Mouse (Mus musculus) gastrocnemius, postnatal 10 days (tissue): ENCODE data around the gene Slc35c2. TPM values are rescaled to one million over a fixed set of nuclear protein-coding genes. Genes with fewer than 3 reads are reported as not detected.

Source experiments
- DNase-seq: peaks from one replicate; pipeline ENCODE4 v3.0.0; 2021; ENCODE audit warnings: mixed read lengths
- long read RNA-seq, 2 experiments: library from polyadenylated mRNA; stranded (forward); transcript quantifications; one replicate each; pipeline ENCODE4 v2.0.0; 2021
- total RNA-seq, 2 experiments: library from RNA; stranded (reverse); gene quantifications; 2 replicates each; pipeline ENCODE4 v1.2.3; 2021

Gene Slc35c2
- 10 to 100 TPM; 17.5 to 18.6 TPM for total RNA-seq
- long read RNA-seq, experiment 1, transcript Slc35c2-204 (10 exons, 2,008 nt): major isoform, 6 of 25 reads
- long read RNA-seq, experiment 1, partial matches to known transcripts: 4 of 25 reads
- long read RNA-seq, experiment 1, other reads (novel, unspliced or antisense): 15 of 25 reads
- long read RNA-seq, experiment 2, transcript Slc35c2-204 (10 exons, 2,008 nt): major isoform, 11 of 29 reads
- long read RNA-seq, experiment 2, partial matches to known transcripts: 5 of 29 reads
- long read RNA-seq, experiment 2, other reads (novel, unspliced or antisense): 13 of 29 reads

DNA sequence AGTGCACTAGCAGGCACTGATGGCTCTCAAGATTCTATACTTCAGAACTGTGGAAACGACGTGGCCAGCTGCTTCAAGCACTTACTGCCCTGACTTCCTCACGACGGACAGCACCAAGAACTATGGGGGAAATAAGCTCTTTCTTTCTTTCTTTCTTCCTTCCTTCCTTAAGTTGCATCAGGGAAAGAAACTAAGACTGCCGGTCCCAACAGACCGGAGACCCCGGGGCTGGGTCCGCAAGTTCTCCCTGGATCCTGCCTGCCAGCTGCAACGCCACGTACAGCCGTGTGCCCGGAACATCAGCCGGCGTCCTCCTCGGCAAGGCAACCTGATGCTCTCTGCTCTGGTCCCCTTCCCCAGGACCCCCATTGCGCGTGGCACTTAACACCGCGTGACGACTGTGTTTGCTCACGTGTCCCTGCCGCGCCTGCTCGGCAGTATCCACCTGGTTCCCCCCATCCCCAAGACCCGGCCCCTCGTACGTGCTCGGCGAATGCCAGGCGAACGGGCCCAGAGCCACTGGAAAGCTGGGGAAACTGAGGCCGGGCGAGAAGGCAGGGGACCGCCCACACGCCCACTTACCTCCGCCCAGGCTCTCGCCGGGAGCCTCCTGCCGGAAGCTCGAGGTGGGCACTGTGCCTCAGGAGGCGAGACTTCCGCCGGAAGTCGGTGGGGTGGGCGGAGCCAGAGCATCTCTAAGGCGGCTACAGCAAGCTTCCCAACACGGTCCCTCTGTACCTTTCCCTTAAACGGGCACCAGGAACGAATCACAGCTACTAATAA lies at the start of gene Slc35c2:
TSS of gene Slc35c2 (minus strand) at position 668 of the 783 bp plus-strand sequence.
- peak; percentile 94 for DNase-seq

DNA sequence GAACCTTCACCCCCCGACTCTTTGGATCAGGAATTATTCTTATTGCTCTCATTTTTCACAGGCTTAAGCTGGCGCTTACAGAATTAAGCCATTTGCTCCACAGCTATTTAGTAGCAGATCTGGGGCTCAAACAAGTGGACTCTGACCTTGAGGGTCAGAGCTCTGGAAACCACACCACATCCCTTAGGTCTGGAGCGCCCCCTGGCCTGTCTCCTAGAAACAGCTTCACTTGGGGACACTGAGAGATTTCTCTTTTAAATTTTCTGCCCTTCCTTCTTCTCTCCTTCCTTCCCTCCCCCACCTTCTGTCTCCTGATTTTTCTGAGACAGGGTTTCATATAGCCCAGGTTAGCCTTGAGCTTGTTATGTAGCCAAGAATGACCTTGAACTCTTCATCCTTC lies 49.5 kb upstream of the Slc35c2 start:
- peak; percentile 70 for DNase-seq

DNA sequence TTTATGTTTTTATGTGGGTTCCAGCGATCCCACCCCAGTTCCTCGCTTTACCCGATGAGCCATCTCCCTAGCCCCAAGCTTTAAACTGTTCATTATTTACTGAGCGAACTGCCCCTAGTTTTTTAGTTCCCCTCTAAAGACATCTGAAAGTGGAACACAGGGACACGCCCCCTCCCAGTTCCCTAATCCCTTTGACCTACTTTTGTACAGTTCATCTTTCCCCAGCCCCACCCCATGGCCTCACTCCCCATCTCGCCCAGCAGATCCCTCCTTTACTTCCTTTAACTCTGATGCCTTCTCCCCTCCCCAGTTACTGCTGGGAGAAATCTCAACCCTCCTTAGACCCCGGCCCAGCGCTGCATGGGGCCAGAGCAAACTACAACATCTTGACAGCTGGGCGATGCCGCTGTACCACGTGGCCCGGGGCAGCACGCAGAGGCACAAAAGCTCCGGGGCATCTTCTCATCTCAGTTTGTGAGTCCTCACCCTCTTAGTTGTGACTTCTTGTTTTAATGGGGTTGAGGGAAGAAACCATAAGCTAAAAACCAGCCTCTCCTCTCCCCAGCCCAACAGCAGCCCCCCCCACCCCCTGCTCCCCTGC lies 45.0 kb upstream of the Slc35c2 start:
- no peak for DNase-seq

DNA sequence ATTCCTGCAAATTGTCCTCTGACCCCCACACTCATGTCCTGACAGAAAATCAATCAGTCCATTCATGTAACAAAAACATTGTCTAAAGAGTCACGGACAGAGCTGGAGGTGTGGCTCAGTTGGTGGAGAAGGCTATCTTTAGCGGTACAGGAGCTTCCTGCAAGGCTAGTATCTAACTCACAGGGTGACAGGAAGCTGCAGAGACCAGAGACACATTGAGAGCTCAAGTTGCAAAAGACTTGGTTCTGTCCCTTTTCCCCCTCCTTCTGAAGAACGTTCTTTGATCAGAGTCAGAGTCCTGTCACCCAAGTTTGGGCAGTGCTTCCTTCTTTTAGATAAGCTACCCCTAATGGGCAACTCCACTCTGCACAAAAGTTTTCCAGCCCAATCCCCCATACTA lies 42.0 kb upstream of the Slc35c2 start:
- DNase-seq: no peak

DNA sequence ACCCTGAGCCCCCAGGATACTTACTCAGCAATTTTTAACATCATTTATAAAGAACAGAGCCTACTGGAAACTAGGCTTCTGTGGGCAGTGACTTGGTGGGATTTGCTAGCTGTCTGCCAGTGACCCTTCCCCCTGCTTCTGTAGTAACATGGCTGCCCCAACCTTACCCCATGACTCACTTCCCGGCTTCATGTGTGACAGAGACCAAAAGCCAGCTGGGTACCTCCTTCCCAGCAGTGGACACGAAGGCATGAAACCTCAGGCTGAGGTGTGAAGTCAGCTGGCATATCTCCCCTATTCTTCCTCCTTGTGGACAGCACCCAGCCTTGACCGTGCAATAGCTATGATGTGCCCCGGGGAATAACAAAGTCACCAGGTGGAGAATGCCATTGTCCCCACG lies 41.1 kb upstream of the Slc35c2 start:
- DNase-seq: no peak

DNA sequence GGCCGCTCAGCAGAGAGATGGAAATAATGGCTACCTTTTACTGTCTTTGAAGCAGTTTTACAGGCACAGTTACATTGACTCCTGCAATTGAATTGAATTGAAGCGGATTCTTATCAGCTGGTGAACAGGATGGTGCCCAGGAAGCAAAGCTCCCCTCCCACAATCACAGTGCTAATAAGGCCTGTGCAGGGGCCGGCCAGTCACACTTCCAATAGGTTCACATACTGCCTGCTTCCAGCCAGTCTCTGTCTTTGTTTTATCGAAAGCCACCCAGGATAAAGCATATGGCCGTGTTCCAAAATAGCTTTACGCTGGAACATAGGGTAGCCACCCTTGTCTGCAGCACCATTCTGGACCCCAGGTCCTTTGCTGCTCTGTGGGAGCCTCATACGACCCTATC lies 39.7 kb upstream of the Slc35c2 start:
- DNase-seq: no peak

DNA sequence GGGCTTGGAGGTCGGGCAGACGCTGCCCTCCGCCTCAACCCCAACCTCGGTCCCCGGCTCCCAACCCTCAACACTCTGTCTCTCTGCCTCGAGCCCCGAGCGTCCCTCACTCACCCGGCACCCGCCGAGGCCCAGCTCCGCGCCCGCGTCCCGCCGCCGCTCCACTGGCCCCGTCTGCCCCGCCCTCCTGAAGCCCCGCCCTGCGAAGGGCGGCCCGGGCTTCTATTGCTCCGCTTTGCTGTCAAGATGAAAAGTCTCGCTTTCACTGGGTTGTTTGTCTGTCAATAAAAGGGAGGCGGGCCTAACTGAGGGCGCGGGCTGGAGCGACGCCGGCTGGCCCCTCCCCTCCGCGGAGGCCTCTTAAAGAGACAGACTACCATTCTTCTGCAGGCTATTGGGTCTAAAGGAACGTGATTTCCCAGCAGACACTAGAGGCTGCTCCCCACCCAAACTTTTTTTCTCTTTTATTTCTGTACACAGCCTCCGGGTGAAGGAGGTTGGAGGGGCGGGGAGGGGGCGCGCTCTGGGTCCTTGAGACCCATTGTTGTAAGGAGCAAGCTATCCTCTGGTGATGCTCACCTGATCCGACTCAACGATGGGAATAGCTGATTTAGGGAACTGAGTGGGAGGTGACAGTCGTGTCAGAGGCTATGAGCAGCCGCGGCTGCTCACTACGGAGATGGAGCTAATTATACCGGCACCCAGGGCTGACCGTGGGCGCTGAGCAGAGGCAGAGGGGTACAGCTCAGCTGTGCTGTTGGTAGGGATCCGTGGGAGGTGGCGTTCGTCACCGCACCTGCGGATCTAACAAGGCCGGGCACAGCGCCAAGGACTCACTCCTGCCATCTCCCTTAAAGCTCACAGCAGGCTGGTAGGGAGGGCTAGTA lies 38.9 kb upstream of the Slc35c2 start, which contains the start of gene Elmo2:
TSS of gene Elmo2 (minus strand) at position 176 of the 887 bp plus-strand sequence.
- peak; percentile 93 for DNase-seq

DNA sequence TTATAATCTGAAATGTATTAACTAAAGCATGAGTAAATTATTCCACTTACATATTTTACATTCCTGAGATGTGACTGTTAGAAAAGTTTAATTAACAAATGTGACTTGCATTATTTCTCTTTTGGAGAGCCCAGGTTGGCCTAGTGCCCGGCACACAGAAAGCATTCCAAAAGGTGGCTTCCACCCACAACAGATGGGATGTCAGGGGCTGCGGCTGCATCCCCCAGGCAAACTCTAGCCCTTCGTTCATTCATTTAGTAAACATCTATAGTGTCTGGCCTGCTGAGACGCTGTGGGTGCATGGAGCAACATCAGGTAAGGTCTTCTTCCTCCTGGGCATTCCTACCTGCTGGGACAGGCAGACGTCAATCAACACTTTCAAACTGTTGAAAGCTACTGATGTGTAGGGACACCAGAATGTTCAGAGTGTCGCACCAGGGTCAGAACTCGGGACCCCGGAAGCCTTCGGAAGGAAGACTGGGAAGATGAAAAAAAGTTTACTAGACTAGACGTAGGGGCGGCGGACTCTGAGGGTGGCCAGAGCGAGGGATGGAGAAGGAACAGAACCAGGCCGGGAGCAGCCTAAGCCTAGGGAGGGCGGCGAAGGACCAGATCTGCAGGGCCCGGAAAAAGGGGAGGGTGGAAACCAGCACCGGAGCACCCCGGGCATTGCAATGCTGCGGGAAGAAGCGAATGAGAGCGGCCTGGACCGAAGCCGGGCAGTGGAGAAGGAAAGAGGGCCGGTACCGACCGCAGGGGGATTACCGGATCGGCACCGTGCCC lies 38.0 kb upstream of the Slc35c2 start:
- DNase-seq: peak; percentile 47

DNA sequence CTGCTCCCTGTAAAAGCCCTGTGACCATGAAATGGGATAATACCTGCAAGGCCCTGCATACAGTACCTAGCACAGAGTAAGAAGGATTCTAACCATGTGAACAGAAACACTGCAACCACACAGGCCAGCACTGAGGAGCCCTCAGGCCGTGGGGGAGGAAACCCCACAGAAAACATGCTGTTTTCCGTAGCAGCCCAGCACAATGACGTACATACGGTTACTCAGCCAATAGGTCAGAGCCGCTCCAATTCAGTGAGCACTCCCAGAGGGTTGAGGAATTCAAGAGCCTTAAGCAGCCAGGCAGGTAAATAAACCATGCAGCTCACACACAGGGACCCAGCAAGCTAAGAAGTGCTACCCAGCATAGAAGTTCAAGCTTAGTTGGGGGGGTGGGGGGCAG lies 36.3 kb upstream of the Slc35c2 start:
- DNase-seq: no peak

DNA sequence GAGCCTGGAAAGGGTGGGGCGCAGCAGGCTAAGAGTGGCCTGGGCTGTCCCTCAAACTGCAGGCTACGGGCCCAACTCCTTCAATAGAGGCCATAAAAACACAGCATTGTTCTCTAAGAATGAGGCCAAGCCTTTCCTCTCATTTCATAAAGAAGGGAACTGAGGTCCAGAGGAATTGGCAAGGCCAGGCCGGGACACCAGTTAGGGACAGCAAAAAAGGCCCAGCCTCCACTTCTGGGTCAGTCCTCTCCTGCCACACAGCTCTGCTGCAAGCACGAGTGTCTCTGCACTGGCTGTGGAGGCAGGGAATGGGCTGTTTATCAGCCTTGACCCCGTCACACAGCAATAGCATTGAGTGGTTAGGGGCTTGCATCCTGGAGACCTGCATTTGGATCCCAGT lies 35.8 kb upstream of the Slc35c2 start:
- DNase-seq: no peak

DNA sequence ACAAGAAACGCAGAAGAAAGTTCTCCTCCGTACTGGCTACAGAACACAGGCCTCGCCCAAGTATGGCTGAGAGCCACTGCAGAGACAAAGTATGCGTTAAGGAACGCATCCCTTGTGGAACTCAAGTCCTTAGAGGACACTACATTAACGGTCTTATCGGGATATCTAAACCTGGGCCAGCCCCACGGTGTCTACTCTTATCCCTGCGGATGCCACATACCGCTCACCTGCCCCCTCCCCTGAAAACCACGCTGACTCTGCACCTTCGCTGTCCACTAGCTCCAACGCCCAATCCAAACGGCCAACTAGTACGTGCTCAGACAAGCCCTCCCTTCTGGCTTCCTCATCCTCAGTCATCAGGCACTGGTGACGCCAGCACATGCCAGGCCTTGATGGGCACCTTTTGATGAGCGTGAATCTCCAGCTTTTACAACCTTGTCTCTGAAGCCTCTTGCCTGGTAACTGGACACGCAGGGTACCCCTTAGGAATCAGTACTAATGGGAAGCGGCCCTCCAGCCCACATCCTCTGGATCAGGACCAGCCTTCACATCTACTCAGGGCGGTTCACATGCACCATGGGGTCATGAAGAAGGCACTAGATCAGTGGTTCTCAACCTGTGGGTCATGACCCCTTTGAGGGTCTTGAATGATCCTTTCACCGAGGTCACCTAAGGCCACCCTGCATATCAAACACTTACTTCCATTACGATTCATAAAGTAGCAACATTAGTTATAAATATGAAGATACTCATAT lies 34.5 kb upstream of the Slc35c2 start:
- DNase-seq: no peak

DNA sequence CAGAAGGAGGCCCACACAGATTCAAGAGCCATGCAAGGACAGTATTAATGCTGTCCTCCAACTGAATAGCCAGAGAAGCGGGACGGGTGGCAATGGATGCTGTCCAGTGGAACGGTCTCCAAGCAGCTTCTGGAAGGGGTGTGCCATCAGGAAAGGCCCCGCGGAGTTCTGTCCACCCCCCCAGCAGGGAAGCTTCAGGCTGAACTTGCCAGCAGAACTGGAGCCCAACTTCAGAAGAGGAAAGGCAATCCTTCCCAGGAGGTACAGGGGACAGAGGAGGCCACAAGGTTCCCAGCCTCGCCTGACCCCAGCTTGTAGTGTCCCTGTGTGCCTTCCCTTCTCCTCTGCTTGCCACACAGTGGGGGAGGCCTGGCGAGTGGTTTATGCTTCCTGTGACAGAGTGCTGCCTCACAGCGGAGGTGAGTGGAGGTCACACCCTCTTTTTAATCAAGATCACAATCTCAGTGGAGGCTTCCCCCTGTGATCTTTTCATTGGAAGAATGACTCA lies 33.8 kb upstream of the Slc35c2 start:
- peak; percentile 22 for DNase-seq

DNA sequence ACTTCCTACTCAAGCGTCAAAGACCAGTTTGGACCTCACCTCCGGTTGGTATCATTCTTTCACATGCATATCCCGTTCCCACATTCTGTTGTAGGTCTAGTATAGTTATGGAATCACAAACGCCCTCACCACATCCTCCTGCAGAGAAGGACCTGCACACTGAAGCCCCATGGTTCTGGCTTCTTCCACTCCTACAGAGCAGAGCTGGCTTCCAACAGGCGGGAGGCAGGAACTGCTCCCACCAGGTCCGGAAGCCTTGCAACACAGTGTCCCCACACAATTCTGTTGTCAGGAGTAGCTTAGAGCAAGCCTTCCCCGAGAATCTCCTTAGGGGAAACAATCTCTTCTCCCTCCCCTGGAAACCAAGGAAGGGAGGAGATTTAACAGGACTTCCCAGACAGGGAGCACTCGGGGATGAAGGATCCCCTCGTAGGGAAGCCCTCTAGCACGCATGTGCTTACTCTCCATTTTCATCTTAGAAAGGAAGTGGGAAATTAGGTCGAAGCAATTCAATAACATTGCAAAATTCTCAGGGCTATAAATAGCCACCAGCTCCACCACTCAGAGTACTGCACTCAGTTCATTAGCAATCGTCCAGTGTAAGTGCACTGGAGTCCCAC lies 33.0 kb upstream of the Slc35c2 start:
- no peak for DNase-seq

DNA sequence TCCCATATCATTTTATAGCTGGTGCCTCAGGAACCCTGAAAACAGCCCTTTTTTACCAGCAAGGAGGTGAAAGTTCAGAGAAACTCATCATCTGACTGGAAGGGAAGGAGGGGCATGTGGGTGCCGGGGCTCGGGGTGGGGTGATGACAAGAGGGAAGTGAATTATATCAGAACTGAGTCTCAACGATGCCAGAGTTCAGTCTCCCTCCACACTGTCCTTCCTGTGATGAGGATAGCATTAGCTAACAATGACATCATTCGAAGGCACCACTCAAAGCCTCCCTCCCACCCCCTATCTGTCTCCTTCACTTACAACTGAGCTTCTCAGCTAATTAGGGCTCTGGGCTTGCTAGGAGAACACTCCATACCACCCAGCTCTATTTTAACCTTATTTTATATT lies 31.8 kb upstream of the Slc35c2 start:
- DNase-seq: no peak

DNA sequence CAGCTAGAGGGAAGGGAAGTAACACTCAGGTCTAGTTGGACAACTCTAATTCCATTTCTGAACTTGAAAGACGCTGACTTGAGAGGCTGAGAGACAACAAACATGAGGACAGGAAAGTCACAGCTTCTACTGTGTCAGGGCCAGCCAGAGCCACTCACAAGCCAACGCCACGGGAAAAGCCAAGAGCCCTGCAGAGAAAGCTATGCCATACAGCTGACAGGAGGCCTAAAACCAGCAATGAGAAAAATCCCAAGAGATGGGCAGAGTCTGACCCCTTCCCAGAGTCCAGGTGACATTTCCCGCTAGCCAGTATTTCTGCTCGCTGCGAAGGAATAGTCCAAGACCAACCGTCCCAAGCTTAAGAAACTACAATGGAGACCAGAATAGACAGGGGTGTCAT lies 31.3 kb upstream of the Slc35c2 start:
- no peak for DNase-seq

DNA sequence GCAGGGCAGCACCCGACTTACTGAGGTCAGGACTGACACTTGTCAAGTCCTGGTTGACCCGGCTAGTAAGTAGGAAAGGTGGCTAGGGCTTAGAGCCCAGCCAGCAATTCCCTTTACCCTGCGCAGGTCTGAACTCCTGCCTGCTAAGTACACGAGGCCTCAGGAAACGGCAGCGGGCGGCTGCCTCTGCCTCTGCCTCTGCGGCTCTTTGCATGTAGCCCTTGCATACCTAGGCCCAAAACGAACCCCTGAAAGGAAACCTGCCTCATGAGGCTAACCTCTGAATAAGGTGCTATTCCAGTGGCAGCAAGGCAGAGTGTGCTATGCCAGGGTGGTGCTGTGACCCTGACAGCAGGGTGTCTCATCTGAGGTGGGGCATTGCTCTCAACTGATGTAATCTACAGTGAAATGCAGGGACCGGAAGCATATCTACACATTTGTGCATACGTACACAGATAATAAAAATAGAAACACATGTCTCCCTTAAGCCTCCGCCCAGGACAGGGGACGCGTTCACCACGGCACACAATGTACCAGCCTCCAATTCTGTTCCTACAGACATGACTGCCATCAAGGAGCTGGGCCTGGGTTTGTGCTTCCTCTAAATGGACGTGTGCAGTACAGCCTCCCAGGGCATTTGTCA lies 30.1 kb upstream of the Slc35c2 start:
- DNase-seq: no peak

DNA sequence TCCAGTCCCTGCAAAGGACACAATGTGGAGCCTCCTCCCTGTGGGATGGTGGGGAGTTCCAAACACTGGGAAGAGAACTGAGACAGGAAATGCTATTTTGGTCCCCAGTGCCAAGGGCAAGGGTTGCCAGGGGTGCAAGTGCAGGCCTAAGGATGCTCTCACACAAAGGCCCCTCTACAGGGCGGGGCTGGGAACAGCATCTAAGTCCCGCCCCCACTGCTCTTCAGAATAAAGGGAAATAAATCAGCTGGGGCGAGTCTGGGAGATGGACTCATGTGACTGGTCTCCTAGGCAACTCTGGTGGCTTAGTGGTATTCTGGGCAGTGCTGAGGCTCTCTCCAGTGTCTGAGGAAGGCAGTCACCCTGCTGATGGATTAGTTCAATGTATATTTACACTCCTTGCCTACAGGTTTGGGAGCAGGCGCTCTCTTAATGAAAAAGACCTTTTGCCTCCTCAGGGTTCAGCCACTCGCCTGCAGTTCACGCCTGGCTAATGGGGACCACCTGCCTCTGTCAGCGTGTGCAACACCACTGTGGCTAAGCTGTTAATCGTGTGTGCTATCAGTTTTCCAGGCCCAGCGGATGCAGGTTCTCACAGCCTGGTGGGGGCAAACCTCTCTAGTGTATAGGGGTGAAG lies 29.3 kb upstream of the Slc35c2 start:
- DNase-seq: peak; percentile 40

DNA sequence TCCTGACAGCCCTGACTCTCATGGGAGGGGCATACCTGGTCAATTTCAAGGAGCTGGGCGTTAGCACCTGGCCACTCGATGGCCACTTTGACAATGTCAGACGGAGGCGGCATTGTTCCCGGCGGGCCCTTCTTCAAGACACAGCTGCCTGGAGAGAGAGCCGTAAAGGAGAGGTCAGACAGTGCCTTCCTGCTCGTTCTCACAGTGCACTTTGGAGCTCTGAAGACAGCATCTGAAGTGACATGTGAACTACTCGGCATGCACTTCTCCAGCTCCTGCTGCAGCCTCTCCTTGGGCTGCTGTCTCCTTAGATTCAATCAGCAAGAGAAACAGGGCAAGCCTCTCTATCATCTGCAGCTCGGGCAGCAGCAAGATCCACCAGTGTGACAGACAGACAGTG lies 28.5 kb upstream of the Slc35c2 start:
- DNase-seq: no peak

DNA sequence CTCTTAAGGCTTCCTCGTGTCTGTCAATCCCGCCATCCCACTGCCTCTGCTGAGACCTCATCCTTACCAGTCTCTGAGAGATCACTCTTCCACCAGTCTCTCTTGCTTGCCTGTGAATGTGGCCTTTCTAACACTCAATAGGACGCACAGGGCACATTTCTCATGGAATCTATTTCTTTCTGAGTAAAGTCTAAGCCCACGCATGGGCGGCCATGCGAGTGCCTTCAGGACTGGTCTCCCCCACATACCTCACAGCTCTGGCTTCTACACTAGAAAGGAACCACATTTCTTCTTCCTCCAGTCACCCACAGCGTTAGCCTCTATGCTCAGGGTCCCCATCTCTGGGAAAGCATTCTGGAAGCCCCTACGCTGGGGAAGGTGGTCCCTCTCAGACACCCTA lies 26.5 kb upstream of the Slc35c2 start:
- no peak for DNase-seq
